Mouse (Mus musculus): ENCODE results near the gene Dppa3. TPM values are rescaled to one million over a fixed set of nuclear protein-coding genes. Genes with fewer than 3 reads are reported as not detected.
A peak's percentile ranks its signal among the peaks of the same experiment; 100 is the strongest.

Dppa3 gene
- polyA plus RNA-seq, 1 experiment from 2014 or later = not detected

- peaks cover 8% of the 10 kb centered on the region; the same call in 1 of the 2 replicates for H3K27me3 ChIP-seq
- ATAC-seq = no peak
These were observed 31.4 kb downstream of the Dppa3 start for GRCm38 (mm10) chr6:122657630-122658029.

GRCm38 (mm10) chr6:122659567-122659966 is 33.4 kb downstream of the Dppa3 start:
- 18% methylated on average over 7 of the region's 7 CpGs for WGBS
- Histone ChIP-seq H3K27me3 (peaks cover 18% of the 10 kb centered on the region), H3K4me3 (no peak overlapping the region), H3K4me2 (no peak overlapping the region), H3K4me1 (peaks cover 8% of the 10 kb centered on the region), H3K27ac (no peak overlapping the region), H3K36me3 (ENCODE audit: poor library complexity, severe bottlenecking) (no peaks in the 10 kb centered on the region), H3K9ac (no peak overlapping the region), H3K9me3 (replicated peaks) (no peaks in the 10 kb centered on the region)
- ATAC-seq = no peak

More at GRCm38 (mm10) chr6:122657630-122658029, 31.4 kb downstream of the Dppa3 start:
- no peak overlapping the region for H3K4me2 ChIP-seq
- no peaks in the 10 kb centered on the region for H3K36me3 ChIP-seq (ENCODE audit: poor library complexity, severe bottlenecking)
- H3K27ac ChIP-seq = no peak overlapping the region
- WGBS = 90% methylated on average over 5 of the region's 5 CpGs
- no peaks in the 10 kb centered on the region for H3K9me3 ChIP-seq (replicated peaks)
- H3K9ac ChIP-seq = no peak overlapping the region
- H3K4me3 ChIP-seq = no peak overlapping the region
- 0 out of 2 replicates have a peak, but pooled peaks cover under 1% of the 10 kb centered on the region for H3K4me1 ChIP-seq

GRCm38 (mm10) chr6:122660601-122661379 is 34.6 kb downstream of the Dppa3 start:
- ATAC-seq = peak; percentile 68
- Histone ChIP-seq H3K4me3 (no peak overlapping the region), H3K4me1 (peaks cover 8% of the 10 kb centered on the region), H3K9ac (no peak overlapping the region), H3K36me3 (ENCODE audit: poor library complexity, severe bottlenecking) (no peaks in the 10 kb centered on the region), H3K4me2 (no peak overlapping the region), H3K27me3 (peaks cover 19% of the 10 kb centered on the region), H3K27ac (no peak overlapping the region), H3K9me3 (replicated peaks) (no peaks in the 10 kb centered on the region)
- 41% methylated on average over 8 of the region's 8 CpGs for WGBS

- Histone ChIP-seq H3K9ac (no peak overlapping the region), H3K4me2 (no peak overlapping the region)
- 34% methylated on average over 22 of the region's 22 CpGs for WGBS
These were observed 36.5 kb downstream of the Dppa3 start for GRCm38 (mm10) chr6:122662551-122663264.

GRCm38 (mm10) chr6:122663596-122664206 is 37.5 kb downstream of the Dppa3 start:
- WGBS = 18% methylated on average over 14 of the region's 14 CpGs

More at GRCm38 (mm10) chr6:122662551-122663264, 36.5 kb downstream of the Dppa3 start:
- Histone ChIP-seq H3K27me3 (peaks cover 19% of the 10 kb centered on the region), H3K4me1 (peaks cover 8% of the 10 kb centered on the region), H3K27ac (no peak overlapping the region), H3K36me3 (ENCODE audit: poor library complexity, severe bottlenecking) (no peaks in the 10 kb centered on the region), H3K9me3 (replicated peaks) (no peaks in the 10 kb centered on the region), H3K4me3 (no peak overlapping the region)
- ATAC-seq = no peak

GRCm38 (mm10) chr6:122665866-122666265 is 39.7 kb downstream of the Dppa3 start:
- no peak overlapping the region for H3K9ac ChIP-seq
- no peaks in the 10 kb centered on the region for H3K36me3 ChIP-seq (ENCODE audit: poor library complexity, severe bottlenecking)
- 76% methylated on average over 7 of the region's 7 CpGs for whole genome bisulfite sequencing
- no peak for ATAC-seq
- H3K9me3 ChIP-seq (replicated peaks) = no peaks in the 10 kb centered on the region
- H3K27ac ChIP-seq = no peak overlapping the region
- peaks cover 19% of the 10 kb centered on the region for H3K27me3 ChIP-seq
- H3K4me2 ChIP-seq = no peak overlapping the region
- H3K4me3 ChIP-seq = no peak overlapping the region
- peaks cover 11% of the 10 kb centered on the region for H3K4me1 ChIP-seq

More at GRCm38 (mm10) chr6:122663596-122664206, 37.5 kb downstream of the Dppa3 start:
- H3K27ac ChIP-seq = no peak overlapping the region
- peaks cover 8% of the 10 kb centered on the region for H3K4me1 ChIP-seq
- ATAC-seq = no peak
- H3K27me3 ChIP-seq = peaks cover 19% of the 10 kb centered on the region
- H3K36me3 ChIP-seq (ENCODE audit: poor library complexity, severe bottlenecking) = no peaks in the 10 kb centered on the region
- H3K4me3 ChIP-seq = no peak overlapping the region
- no peaks in the 10 kb centered on the region for H3K9me3 ChIP-seq (replicated peaks)
- no peak overlapping the region for H3K9ac ChIP-seq
- no peak overlapping the region for H3K4me2 ChIP-seq

- no peak overlapping the region for H3K27ac ChIP-seq
- H3K9me3 ChIP-seq (replicated peaks) = no peaks in the 10 kb centered on the region
- H3K4me2 ChIP-seq = no peak overlapping the region
- ATAC-seq = no peak
- H3K4me1 ChIP-seq = peaks cover 10% of the 10 kb centered on the region
- H3K9ac ChIP-seq = no peak overlapping the region
- 79% methylated on average over 5 of the region's 5 CpGs for WGBS
- H3K36me3 ChIP-seq (ENCODE audit: poor library complexity, severe bottlenecking) = no peaks in the 10 kb centered on the region
- no peak overlapping the region for H3K4me3 ChIP-seq
- H3K27me3 ChIP-seq = peaks cover 11% of the 10 kb centered on the region
These were observed 41.5 kb downstream of the Dppa3 start for GRCm38 (mm10) chr6:122667715-122668114.

GRCm38 (mm10) chr6:122668823-122669222 is 42.6 kb downstream of the Dppa3 start:
- Histone ChIP-seq H3K9me3 (replicated peaks) (no peaks in the 10 kb centered on the region), H3K9ac (no peak overlapping the region), H3K36me3 (ENCODE audit: poor library complexity, severe bottlenecking) (no peaks in the 10 kb centered on the region), H3K27ac (no peak overlapping the region), H3K4me1 (peaks cover 4% of the 10 kb centered on the region; the same call in 1 of the 2 replicates), H3K4me2 (no peak overlapping the region), H3K4me3 (no peak overlapping the region), H3K27me3 (peaks cover 5% of the 10 kb centered on the region)
- 0 out of 2 replicates have a peak, but pooled peaks have one; percentile 3 for ATAC-seq
- WGBS = 82% methylated on average over 5 of the region's 5 CpGs

- Histone ChIP-seq H3K9me3 (replicated peaks) (no peaks in the 10 kb centered on the region), H3K27ac (no peak overlapping the region), H3K4me3 (peak overlapping the region; percentile 44), H3K4me1 (peaks cover 4% of the 10 kb centered on the region; the same call in 1 of the 2 replicates), H3K9ac (peak overlapping the region; percentile 53), H3K27me3 (peaks cover under 1% of the 10 kb centered on the region; the same call in 1 of the 2 replicates), H3K36me3 (ENCODE audit: poor library complexity, severe bottlenecking) (no peaks in the 10 kb centered on the region), H3K4me2 (peak overlapping the region; percentile 63)
- 4% methylated on average over 19 of the region's 19 CpGs for WGBS
- ATAC-seq = peak; percentile 93
These were observed 43.4 kb downstream of the Dppa3 start for GRCm38 (mm10) chr6:122669406-122670200.

GRCm38 (mm10) chr6:122670201-122670551 is 44.0 kb downstream of the Dppa3 start:
- Histone ChIP-seq H3K4me1 (peaks cover 4% of the 10 kb centered on the region; the same call in 1 of the 2 replicates), H3K27ac (peak overlapping the region; percentile 19; the same call in 1 of the 2 replicates), H3K27me3 (no peaks in the 10 kb centered on the region), H3K9ac (peak overlapping the region; percentile 53; the same call in 1 of the 2 replicates), H3K9me3 (replicated peaks) (no peaks in the 10 kb centered on the region), H3K36me3 (ENCODE audit: poor library complexity, severe bottlenecking) (no peaks in the 10 kb centered on the region), H3K4me2 (peak overlapping the region; percentile 63), H3K4me3 (peak overlapping the region; percentile 44)
- ATAC-seq = peak; percentile 28
- 18% methylated on average over 10 of the region's 10 CpGs for WGBS

GRCm38 (mm10) chr6:122670841-122671240 is 44.6 kb downstream of the Dppa3 start:
- no peak overlapping the region for H3K4me2 ChIP-seq
- H3K27ac ChIP-seq = no peak overlapping the region
- no peak overlapping the region for H3K4me3 ChIP-seq
- H3K36me3 ChIP-seq (ENCODE audit: poor library complexity, severe bottlenecking) = no peaks in the 10 kb centered on the region
- H3K9ac ChIP-seq = no peak overlapping the region
- no peak for ATAC-seq
- WGBS = 95% methylated on average over 4 of the region's 4 CpGs
- H3K27me3 ChIP-seq = no peaks in the 10 kb centered on the region
- H3K9me3 ChIP-seq (replicated peaks) = no peaks in the 10 kb centered on the region
- peaks cover 4% of the 10 kb centered on the region; the same call in 1 of the 2 replicates for H3K4me1 ChIP-seq

Data from forebrain, embryonic 13.5 days (tissue).